Mouse (Mus musculus) heart, embryonic 12.5 days (tissue): ENCODE results near the gene Fchsd2. TPM values are rescaled to one million over a fixed set of nuclear protein-coding genes. Genes with fewer than 3 reads are reported as not detected.

ENCODE experiments used
- ATAC-seq: fragments of 200-750 bp; cut with Nextera tagmentation; 2 replicates; pipeline ENCODE4 v1.8.0; 2017; ENCODE audit warnings: moderate TSS enrichment, moderate library complexity; ENCODE audit not compliant: insufficient number of reproducible peaks, low FRiP score
- H3K27ac ChIP-seq: fragments of 300-500 bp; sonication (generic); 2 replicates; pipeline ENCODE4 v1.5.1; 2016; ENCODE audit warnings: mild to moderate bottlenecking, moderate library complexity; ENCODE audit not compliant: poor library complexity, severe bottlenecking
- H3K27me3 ChIP-seq: fragments of 300-500 bp; sonication (generic); replicated peaks from 2 replicates; pipeline ENCODE4 v1.6.1; 2016; ENCODE audit warnings: mild to moderate bottlenecking, moderate library complexity
- H3K36me3 ChIP-seq: fragments of 300-500 bp; sonication (generic); 2 replicates; pipeline ENCODE4 v1.6.1; 2016; ENCODE audit warnings: mild to moderate bottlenecking, moderate library complexity
- H3K4me1 ChIP-seq: fragments of 300-500 bp; sonication (generic); replicated peaks from 2 replicates; pipeline ENCODE4 v1.6.1; 2016; ENCODE audit warnings: mild to moderate bottlenecking
- H3K4me2 ChIP-seq: fragments of 300-500 bp; sonication (generic); 2 replicates; pipeline ENCODE4 v1.6.1; 2016; ENCODE audit warnings: mild to moderate bottlenecking, moderate library complexity
- H3K4me3 ChIP-seq: fragments of 300-500 bp; sonication (generic); 2 replicates; pipeline ENCODE4 v1.5.1; 2016; ENCODE audit warnings: mild to moderate bottlenecking
- H3K9ac ChIP-seq: fragments of 300-500 bp; sonication (generic); 2 replicates; pipeline ENCODE4 v1.6.1; 2016; ENCODE audit warnings: mild to moderate bottlenecking, moderate library complexity
- H3K9me3 ChIP-seq: fragments of 300-500 bp; sonication (generic); replicated peaks from 2 replicates; pipeline ENCODE4 v1.6.1; 2016; ENCODE audit warnings: mild to moderate bottlenecking, moderate library complexity
- WGBS: fragments of 180-500 bp; shearing (Covaris S2); methylation state at CpG from one replicate; pipeline ENCODE4 v1.1.7; 2016; 5-methylcytosine and 5-hydroxymethylcytosine counted together
- polyA plus RNA-seq: library from polyadenylated mRNA; unstranded; fragments of >200 nt; fragmentation: Nextera tagmentation; extraction: Ambion mirVana; gene quantifications from 2 replicates; pipeline ENCODE4 v1.2.1, GENCODE M21; 2016

Gene Fchsd2
- polyA plus RNA-seq, 1 experiment from 2014 or later = 18.7 TPM

- ATAC-seq = no peak
- H3K4me3 ChIP-seq = no peak overlapping the region
- H3K4me1 ChIP-seq = peaks cover 8% of the 10 kb centered on the region
- H3K36me3 ChIP-seq = peaks cover 67% of the 10 kb centered on the region
- no peak overlapping the region for H3K9ac ChIP-seq
- H3K27ac ChIP-seq = no peak overlapping the region
- no peak overlapping the region for H3K4me2 ChIP-seq
- WGBS = 90% methylated on average over 5 of the region's 5 CpGs
- no peaks in the 10 kb centered on the region for H3K27me3 ChIP-seq
- H3K9me3 ChIP-seq = no peaks in the 10 kb centered on the region
Observed at GRCm38 (mm10) chr7:101291211-101291610, 198.5 kb downstream of the Fchsd2 start.

GRCm38 (mm10) chr7:101291641-101292040 lies 199.0 kb downstream of the Fchsd2 start:
- H3K36me3 ChIP-seq = peaks cover 64% of the 10 kb centered on the region

GRCm38 (mm10) chr7:101292086-101292485 lies 199.4 kb downstream of the Fchsd2 start:
- ATAC-seq = no peak
- 64% methylated on average over 4 of the region's 4 CpGs for WGBS
- Histone ChIP-seq H3K4me3 (no peak overlapping the region), H3K4me1 (peaks cover 16% of the 10 kb centered on the region), H3K27me3 (peaks cover 1% of the 10 kb centered on the region; the same call in 1 of the 2 replicates), H3K9ac (no peak overlapping the region; the same call in 1 of the 2 replicates), H3K4me2 (no peak overlapping the region), H3K9me3 (no peaks in the 10 kb centered on the region), H3K36me3 (peaks cover 64% of the 10 kb centered on the region), H3K27ac (no peak overlapping the region)

More at GRCm38 (mm10) chr7:101291641-101292040, 199.0 kb downstream of the Fchsd2 start:
- Histone ChIP-seq H3K9me3 (no peaks in the 10 kb centered on the region), H3K9ac (no peak overlapping the region), H3K27me3 (no peaks in the 10 kb centered on the region), H3K4me2 (no peak overlapping the region), H3K4me3 (no peak overlapping the region), H3K4me1 (peaks cover 12% of the 10 kb centered on the region), H3K27ac (no peak overlapping the region)
- ATAC-seq = no peak
- WGBS = 88% methylated on average over 8 of the region's 8 CpGs

DNA sequence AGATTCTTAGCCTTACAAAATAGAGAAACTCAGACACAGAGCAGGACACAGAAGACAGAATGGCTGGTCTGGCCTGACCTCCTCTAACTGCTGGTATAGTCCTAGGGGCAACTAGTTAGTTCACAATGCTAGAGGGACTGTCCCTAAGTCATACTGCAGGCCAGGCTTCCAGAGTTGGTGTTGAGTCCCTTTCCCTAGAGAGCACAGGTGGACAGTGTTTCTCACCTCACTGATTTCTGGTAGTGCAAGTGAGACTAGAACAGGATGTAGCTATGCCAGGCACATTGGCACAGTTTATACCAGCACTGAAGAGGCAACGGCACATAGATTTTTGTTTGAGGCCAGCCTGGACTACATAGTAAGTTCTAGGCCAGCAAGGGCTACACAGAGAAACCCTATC lies 200.0 kb downstream of the Fchsd2 start:
- ATAC-seq = no peak
- Histone ChIP-seq H3K4me2 (no peak overlapping the region), H3K4me1 (peaks cover 18% of the 10 kb centered on the region), H3K36me3 (peaks cover 60% of the 10 kb centered on the region), H3K27me3 (peaks cover 5% of the 10 kb centered on the region; the same call in 1 of the 2 replicates), H3K27ac (no peak overlapping the region), H3K9me3 (no peaks in the 10 kb centered on the region), H3K9ac (no peak overlapping the region), H3K4me3 (no peak overlapping the region)
- WGBS = 98% methylated on average over 1 of the region's 1 CpGs

DNA sequence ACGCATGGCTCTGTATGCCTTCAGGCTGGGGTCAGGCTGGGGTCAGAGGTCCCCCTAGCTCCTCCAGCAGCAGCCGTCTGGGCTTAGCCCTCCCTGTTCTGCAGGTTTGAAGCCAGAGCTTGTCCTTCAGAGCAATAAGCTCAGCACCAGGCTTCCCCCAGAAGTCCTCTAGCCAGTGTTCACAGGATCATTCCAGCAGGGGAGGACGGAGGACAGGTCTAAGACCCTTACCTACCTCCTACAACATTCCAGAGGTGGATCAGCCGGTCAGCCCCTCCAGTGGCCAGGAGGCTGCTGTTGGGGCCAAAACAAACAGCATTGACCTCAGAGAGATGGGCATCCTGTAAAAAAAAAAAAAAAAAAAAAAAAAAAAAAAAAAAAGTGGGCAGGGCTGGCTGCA lies 200.5 kb downstream of the Fchsd2 start:
- Histone ChIP-seq H3K27me3 (peaks cover 10% of the 10 kb centered on the region), H3K9me3 (no peaks in the 10 kb centered on the region), H3K4me3 (no peak overlapping the region), H3K9ac (no peak overlapping the region), H3K36me3 (peaks cover 58% of the 10 kb centered on the region), H3K27ac (no peak overlapping the region), H3K4me2 (no peak overlapping the region), H3K4me1 (peaks cover 18% of the 10 kb centered on the region)
- 54% methylated on average over 4 of the region's 4 CpGs for WGBS
- ATAC-seq = no peak

- Histone ChIP-seq H3K4me2 (no peak overlapping the region), H3K9ac (no peak overlapping the region), H3K27ac (no peak overlapping the region), H3K4me1 (peaks cover 18% of the 10 kb centered on the region), H3K36me3 (peaks cover 58% of the 10 kb centered on the region), H3K27me3 (peaks cover 14% of the 10 kb centered on the region), H3K4me3 (no peak overlapping the region), H3K9me3 (no peaks in the 10 kb centered on the region)
- ATAC-seq = no peak
- WGBS = 34% methylated on average over 4 of the region's 4 CpGs
Observed at GRCm38 (mm10) chr7:101293611-101294010, 200.9 kb downstream of the Fchsd2 start.

DNA sequence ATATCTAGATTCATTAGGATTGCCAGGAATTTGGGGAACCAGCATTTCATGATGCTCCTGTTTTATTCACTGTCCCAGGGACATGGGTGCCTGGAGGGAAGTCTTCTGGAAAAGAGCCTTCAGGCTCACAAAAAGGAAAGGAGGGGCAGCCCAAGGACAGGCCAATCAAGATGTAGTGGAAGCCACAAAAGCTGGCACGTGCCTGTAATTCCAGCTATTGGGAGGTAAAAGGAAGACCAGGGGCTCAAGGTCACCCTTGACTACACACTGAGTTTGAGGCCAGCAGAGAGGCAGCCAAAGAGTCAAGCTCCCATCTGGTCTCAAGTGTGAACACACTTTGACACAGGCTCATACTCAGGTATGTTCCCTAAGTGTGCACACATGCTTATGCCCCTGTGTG lies 202.8 kb downstream of the Fchsd2 start:
- H3K4me2 ChIP-seq = no peak overlapping the region
- no peak for ATAC-seq
- peaks cover 23% of the 10 kb centered on the region for H3K4me1 ChIP-seq
- peaks cover 27% of the 10 kb centered on the region for H3K27me3 ChIP-seq
- H3K9ac ChIP-seq = no peak overlapping the region
- 78% methylated on average over 1 of the region's 1 CpGs for WGBS
- no peak overlapping the region for H3K4me3 ChIP-seq
- H3K9me3 ChIP-seq = no peaks in the 10 kb centered on the region
- no peak overlapping the region for H3K27ac ChIP-seq
- H3K36me3 ChIP-seq = peaks cover 41% of the 10 kb centered on the region

- Histone ChIP-seq H3K27ac (no peak overlapping the region), H3K9me3 (no peaks in the 10 kb centered on the region), H3K27me3 (peaks cover 27% of the 10 kb centered on the region), H3K36me3 (peaks cover 34% of the 10 kb centered on the region), H3K4me2 (peak overlapping the region; percentile 77), H3K9ac (peak overlapping the region; percentile 60), H3K4me1 (peaks cover 30% of the 10 kb centered on the region), H3K4me3 (peak overlapping the region; percentile 35)
- WGBS = 13% methylated on average over 35 of the region's 35 CpGs
- peak; percentile 47 for ATAC-seq
Observed at GRCm38 (mm10) chr7:101296252-101297022, 203.8 kb downstream of the Fchsd2 start.

GRCm38 (mm10) chr7:101297023-101297405 lies 204.4 kb downstream of the Fchsd2 start:
- Histone ChIP-seq H3K4me3 (peak overlapping the region; percentile 35), H3K4me1 (peaks cover 30% of the 10 kb centered on the region), H3K4me2 (peak overlapping the region; percentile 77), H3K36me3 (peaks cover 28% of the 10 kb centered on the region), H3K9ac (peak overlapping the region; percentile 60), H3K9me3 (no peaks in the 10 kb centered on the region), H3K27ac (no peak overlapping the region), H3K27me3 (peaks cover 27% of the 10 kb centered on the region)
- ATAC-seq = no peak
- WGBS = 31% methylated on average over 8 of the region's 8 CpGs

GRCm38 (mm10) chr7:101298375-101298774 lies 205.7 kb downstream of the Fchsd2 start:
- WGBS = 86% methylated on average over 3 of the region's 3 CpGs
- Histone ChIP-seq H3K9me3 (no peaks in the 10 kb centered on the region), H3K27ac (no peak overlapping the region), H3K4me2 (no peak overlapping the region), H3K4me3 (no peak overlapping the region), H3K36me3 (peaks cover 20% of the 10 kb centered on the region), H3K4me1 (peaks cover 36% of the 10 kb centered on the region), H3K27me3 (peaks cover 27% of the 10 kb centered on the region), H3K9ac (no peak overlapping the region)
- ATAC-seq = no peak

DNA sequence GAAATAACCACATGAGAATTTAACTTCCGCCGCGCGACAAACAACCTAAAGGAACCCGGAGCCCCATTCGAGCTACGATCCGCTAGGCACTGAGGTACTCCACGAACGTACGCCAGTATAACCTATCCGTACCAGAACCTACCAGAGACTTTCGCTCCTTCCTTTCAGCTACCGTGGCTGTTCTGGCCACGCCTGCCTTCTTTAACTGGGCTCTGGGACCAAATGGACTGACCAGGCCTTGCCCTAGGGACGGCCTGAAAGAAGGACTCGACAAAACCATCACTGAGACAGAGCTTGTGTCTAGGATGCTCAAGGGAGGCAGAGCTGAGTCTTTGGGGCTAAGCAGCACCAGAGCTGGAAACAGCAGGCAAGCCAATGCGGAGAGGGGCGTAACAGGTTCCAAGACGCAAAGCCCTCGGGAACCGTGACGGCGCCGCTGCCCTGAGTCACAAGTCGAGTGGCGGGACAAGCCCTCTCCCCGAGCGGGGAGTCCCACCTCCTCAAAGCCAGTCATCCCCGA lies 208.8 kb downstream of the Fchsd2 start:
- Histone ChIP-seq H3K36me3 (no peaks in the 10 kb centered on the region), H3K4me3 (peak overlapping the region; percentile 60), H3K4me1 (peaks cover 27% of the 10 kb centered on the region), H3K4me2 (peak overlapping the region; percentile 86), H3K9ac (peak overlapping the region; percentile 69), H3K27me3 (peaks cover 27% of the 10 kb centered on the region), H3K9me3 (no peaks in the 10 kb centered on the region), H3K27ac (peak overlapping the region; percentile 77)
- peak; percentile 53 for ATAC-seq
- under 1% methylated on average over 30 of the region's 30 CpGs for whole genome bisulfite sequencing
